Mouse (Mus musculus): Measurements from ENCODE around the gene Ubtd1.

GRCm38 (mm10) chr19:42068441-42069240 is 87.1 kb downstream of the Ubtd1 start:
- TF ChIP-seq CTCF (IDR thresholded peaks at IDR 0.05; ENCODE audit: extremely low read depth, insufficient read length, insufficient replicate concordance, low read depth, low read length) (no peak), POLR2A (IDR thresholded peaks at IDR 0.05; ENCODE audit: low read depth, low read length) (no peak)

All from small intestine, adult 2 months (tissue).